Mouse (Mus musculus) small intestine, adult 2 months (tissue): ENCODE measurements around the gene Angpt4.

Experiments used
- CTCF ChIP-seq: fragments of 200-500 bp; IDR thresholded peaks from 2 replicates; pipeline ENCODE4 v1.5.1; 2012; ENCODE audit warnings: low read depth, mild to moderate bottlenecking, control low read depth, inconsistent platforms, low read length, moderate library complexity, mixed read lengths; ENCODE audit not compliant: insufficient replicate concordance, insufficient read length; ENCODE audit errors: extremely low read depth
- POLR2A ChIP-seq: fragments of 200-500 bp; IDR thresholded peaks from 2 replicates; pipeline ENCODE4 v1.6.1; 2012; ENCODE audit warnings: low read depth, mild to moderate bottlenecking, control low read depth, inconsistent platforms, low read length, moderate library complexity

DNA sequence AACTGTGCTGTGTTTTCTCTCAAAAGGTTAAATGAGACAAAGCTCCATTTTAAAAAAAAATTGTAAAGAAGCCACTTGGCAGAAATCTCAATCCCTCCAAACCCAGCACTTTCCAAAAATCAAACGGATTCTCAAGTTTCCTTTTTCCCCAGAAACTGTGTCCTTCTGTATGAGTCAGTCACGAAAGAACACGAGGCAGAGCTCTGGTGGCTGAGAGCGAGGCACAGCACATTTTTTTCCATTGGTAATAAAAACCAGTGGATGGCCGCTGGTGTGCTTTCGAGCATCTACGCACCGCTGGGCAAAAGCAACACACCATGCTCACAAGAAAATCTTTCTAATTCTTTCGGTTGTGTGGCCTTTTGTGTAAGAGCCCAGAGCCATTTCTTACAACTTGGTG, 73.0 kb downstream of the Angpt4 start:
- TF ChIP-seq POLR2A (no peak), CTCF (no peak)
